Mouse (Mus musculus): ENCODE results near the gene Edem1.

- TF ChIP-seq POLR2A (IDR thresholded peaks at IDR 0.05; ENCODE audit: insufficient read depth, low read depth, low read length) (no peak), CTCF (IDR thresholded peaks at IDR 0.05; ENCODE audit: insufficient read depth, low read depth, low read length) (no peak)
Observed at GRCm38 (mm10) chr6:108876486-108876885, 48.0 kb downstream of the Edem1 start.

Measured in olfactory bulb, adult 2 months (tissue).